Mouse (Mus musculus) cerebellum, postnatal 25 days (tissue): ENCODE data around the gene D630045J12Rik.

Source experiments
- DNase-seq, 2 experiments: peaks; one replicate each; pipeline ENCODE4 v3.0.0; 2021; ENCODE audit warnings: mixed read lengths in 2 of 2

D630045J12Rik gene

DNA sequence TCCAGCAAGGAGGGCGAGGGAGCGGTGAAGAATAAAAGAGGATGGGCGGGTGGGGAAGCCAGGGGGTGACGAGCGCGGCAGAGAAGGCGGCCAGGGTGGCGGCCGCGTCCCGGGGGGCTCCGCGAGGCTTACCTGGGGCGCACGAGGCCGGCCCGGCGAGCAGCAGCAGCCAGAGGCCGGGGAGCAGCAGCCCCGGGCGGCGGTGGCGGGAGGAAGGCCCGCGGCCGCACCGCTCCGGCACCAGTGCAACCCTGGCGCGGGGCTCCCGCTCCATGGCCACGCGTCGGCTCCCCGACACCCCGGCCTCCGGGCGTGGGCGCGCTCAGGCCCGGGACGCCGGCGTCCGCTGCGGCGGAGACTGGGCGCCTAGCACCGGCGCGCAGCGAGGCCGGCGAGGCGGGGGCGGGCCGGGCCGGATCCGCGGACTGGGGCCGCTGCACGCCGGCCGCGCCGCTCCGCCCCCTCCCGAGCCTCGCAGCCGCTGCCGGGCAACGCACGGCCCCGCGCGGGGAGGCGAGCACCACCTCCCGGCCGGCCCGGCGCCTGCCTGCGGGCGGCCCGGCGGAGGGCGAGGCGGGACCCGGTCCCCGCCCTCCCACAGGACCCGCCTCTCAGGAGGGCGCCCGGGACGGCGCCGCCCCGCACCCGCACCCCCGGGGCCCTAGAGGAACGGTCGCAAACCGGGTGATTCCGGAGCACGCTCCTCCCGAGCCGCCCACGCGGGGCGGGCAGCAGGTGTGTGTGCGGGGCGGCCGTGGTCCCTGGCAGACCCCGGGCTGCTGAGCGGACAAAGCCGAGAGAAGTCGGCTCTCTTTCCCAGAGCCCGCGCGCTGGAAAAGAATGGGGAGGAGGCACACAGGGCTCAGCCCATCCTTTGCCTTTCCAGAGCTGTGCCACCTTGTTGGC is at the start of gene D630045J12Rik:
Gene D630045J12Rik, minus strand, starts transcription at position 274 of the 906 bp plus-strand sequence.
- peak; percentile 75 to 87 for DNase-seq

DNA sequence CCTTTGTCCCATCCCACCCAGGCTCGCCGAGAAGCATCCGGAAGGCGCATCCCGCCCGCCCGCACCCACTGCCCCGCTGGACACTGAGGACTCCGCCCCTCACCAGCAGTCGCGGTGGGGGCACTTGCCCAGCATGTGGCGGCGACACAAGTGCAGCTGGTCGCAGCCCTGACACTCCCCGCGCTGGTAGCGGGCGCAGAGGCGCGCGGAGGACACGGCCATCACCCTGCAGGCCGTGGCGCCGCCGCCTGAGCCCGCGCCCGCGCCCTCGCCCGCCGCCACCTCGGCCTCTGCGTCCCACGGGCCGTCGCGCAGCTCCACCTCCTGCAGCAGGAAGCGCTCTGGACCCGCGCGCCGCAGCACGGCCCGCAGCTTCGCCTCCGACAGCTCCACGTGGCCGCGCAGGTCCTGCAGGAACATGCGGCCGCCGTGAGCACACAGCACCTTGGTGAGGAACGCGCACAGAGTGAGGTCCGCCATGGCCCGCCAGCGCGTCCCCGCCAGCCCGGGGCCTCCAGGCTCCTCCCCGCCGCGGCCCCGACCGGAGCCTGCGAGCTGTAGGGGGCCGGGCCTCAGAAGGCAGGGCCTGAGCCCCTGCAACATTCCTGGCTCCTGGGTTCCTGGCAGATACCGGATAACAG is 45.1 kb upstream of the D630045J12Rik start, which contains the start of gene Zc3hav1l:
Gene Zc3hav1l, minus strand, starts transcription at position 499 of the 641 bp plus-strand sequence.
- peak; percentile 81 for DNase-seq

DNA sequence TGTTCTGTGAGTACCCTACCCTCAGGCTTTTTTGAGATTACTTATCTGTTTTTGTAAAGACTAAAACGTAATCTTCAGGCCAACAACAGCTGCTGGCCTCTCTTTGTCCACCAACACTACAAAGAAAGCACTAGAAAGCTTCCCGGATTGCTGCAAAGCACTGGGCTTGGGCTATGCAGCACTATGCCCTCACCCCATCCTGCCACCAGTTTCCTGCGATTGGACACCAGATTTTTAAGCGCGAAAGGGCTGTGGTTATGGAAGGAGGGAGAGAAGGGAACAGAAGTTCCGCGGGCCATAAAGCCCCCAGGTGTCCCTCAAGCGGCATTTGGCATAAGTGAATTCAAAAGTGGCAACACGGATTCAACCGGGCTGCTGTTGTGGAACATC is 44.4 kb upstream of the D630045J12Rik start:
- DNase-seq, result peak; percentile 33 to 34

DNA sequence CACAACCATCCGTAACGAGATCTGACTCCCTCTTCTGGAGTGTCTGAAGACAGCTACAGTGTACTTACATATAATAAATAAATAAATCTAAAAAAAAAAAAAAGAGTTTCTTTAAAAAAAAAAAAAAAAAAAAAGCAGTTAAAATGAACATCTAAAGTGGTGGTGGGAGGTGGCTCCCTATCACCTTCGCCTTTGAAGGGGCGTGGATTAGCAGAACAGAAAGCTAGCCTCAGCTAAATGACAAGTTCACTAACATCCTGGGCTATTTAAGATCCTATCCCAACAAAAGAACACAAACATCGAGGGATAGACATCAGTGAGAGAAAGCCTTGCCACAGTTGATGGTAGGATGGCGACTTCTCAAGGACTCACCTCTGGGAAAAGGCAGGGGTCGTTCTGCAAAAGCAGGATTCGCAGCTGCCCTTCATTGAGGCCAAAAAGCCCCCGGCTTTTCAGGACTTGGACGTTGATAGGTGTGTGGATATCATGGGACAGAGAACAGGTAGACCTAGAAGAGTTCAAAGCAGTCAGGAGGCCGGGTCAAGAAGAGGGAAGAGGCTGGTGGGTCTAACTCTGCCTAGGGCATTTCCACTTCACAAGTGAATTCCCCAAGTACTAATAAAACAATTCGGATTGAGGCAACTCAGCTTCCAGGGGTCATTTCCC is 43.9 kb upstream of the D630045J12Rik start:
- no peak for DNase-seq

DNA sequence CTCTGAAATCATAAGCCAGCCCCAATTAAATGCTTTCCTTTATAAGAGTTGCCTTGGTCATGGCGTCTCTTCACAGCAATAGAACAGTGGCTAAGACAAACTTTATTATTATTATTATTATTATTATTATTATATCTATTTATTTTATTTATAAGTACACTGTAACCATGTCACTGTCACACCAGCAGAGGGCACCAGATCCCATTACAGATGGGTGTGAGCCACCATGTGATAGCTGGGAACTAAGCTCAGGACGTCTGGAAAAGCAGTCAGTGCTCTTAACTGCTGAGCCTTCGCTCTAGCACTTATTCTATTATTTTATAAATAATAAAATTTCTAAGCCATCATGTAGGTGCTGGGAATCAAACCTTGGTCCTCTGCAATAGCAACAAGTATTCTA is 39.9 kb upstream of the D630045J12Rik start:
- DNase-seq, result peak in 1 of 2 experiments; percentile 9

DNA sequence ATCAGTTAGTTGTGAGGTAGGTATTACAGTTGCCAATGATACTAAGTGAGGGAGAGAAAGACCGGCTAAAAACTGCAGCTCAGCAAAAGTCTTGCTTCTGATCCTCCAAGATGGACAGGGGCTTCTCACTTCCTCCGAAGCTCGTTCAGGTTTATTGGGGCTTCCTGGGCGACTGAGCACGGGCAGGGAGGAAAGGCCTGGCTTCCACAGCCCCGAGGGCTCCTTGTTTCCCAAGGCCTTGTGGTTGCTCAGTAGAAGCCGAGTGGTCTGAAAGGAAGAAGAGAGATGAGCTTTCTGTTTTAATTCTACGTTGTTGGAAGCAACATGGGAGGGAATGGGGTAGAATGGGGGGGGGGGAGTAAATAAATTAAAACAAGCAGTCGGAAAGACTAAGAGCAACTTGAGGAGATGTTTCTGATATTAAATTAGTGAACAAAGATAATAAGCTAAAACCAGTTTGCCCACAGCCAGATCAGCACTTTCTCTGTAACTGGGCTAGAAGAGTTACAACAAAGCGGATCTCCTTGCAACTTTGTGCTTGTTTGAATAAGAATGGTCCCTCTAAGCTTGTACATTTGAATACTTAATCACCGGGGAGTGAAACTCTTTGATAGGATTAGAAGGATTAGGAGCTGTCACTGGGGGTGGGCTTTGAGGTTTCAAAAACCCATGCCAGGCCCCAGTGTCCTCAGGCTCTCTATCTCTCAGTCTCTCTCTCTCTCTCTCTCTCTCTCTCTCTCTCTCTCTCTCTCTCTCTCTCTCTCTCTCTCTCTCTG is 39.2 kb upstream of the D630045J12Rik start:
- no peak for DNase-seq

DNA sequence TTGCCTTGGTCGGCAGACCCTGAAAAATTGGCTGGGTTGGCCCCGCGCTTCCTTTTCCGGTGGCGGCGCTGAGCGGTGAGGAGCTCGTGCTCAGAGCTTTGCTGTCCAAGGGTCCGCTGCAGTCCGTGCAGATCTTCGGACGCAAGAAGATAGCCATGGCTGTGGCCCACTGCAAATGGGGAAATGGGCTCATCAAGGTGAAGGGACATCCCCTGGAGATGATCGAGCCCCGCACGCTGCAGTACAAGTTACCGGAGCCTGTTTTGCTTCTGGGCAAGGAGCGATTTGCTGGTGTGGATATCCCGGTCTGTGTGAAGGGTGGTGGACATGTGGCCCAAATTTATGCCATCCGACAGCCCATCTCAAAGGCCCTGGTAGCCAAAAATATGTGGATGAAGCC is 30.6 kb upstream of the D630045J12Rik start:
- no peak for DNase-seq

DNA sequence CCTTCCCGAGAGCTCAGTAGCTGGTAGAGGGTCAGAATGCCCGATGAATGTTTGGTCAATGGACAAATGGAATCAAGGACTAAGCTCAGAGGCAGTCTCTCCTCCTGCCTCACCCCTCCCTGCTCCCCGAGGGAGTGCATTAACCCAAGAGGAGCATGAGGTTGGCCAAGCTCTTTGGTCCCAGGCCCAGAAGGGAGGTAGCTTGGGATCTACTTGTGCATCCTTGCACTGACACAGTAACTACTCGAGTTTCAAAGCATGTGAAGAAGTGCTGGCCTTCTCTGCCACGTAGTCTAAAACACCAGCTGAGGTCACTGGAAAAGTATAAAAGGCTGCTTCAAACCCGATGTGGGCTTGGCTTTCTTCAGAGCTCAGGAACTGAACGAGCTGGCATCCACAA is 10.7 kb upstream of the D630045J12Rik start:
- DNase-seq, result no peak

DNA sequence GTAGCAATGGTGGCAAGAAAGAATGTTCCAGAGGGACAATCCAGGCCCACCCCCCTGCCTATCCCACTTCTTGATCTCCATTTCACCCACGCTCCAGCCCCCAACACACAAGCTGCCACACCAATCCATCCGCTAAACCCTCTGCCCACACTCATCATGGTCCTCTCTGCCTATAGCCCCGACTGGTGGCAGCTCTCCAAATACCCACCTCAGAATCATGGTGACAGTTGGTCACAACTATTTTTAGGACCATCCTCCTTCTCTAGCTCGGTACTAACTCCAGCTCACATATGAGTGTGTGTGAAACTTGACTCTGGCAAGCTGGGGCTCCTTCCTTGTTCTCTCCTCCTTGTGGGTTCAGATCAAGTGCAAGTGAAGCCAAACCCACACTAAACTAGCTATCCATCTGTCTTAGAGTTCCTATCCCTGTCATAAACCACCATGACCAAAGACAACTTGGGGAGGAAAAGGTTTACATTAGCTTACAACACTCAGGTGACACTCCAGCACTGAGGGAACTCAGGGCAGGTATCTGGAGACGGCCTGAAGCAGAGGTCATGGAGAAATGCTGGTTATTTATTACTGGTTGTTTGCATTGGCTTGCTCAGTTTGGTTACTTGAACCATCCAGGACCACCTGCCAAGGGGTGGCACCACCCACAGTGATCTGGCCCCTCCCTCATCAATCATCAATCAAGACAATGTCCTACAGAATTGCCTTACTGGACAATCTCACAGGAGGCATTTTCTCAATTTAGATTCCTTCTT is 9.8 kb upstream of the D630045J12Rik start:
- no peak for DNase-seq

DNA sequence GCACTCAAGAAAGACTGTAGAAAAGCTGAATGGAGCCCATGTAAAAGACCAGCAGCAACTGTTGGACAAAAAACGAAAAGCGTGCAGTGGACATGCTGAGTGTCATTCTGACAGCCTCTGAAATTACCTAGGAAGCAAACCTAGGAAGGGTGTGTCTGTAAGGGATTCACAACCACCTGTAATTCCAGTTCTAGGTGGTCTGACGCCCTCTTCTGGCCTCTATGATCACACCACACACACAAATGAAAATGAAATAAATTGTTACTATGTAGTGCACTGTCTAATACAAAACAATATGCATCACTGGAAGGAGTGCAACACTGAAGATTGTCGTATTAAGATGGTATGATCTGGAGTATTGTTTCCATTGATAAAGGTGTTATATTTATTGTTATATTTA is 8.1 kb upstream of the D630045J12Rik start:
- DNase-seq, result no peak

DNA sequence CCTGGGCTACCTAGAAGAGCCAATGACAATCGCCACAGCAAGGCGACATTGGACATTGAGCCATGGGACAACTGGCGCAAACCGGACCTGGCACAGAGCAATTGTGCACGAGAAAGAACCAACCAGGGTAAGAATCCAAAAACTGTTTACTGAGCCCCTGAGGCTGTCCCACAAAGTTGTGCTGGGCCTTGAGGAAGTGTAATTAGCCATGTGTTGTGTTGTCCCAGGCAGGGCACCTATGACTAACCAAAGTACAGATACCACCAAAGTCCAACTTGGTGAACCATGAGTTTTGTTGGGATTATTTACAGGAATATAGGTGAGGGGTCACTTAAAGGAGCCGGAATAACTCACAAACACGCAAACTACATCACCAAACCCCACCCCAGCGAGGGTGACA is 3.7 kb upstream of the D630045J12Rik start:
- DNase-seq, result no peak

DNA sequence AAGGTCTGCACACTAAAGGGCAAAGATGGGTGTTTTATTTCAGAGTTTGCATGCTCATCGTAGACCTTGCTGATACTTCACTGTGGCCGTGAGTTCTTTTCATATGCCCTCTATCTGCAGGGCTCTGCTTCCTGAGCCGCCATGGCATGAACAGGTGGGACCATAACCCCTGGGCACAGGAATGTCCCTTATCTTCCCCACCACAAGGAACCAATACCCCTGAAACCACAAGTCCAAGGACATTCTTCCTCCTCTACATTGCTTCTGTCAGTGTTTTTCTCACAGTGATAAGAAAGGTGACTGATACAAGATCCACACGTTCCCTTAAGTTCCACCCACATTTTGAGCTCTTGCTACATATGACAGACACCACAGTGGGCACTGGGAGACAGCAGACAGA is 3.0 kb upstream of the D630045J12Rik start:
- DNase-seq, result no peak

DNA sequence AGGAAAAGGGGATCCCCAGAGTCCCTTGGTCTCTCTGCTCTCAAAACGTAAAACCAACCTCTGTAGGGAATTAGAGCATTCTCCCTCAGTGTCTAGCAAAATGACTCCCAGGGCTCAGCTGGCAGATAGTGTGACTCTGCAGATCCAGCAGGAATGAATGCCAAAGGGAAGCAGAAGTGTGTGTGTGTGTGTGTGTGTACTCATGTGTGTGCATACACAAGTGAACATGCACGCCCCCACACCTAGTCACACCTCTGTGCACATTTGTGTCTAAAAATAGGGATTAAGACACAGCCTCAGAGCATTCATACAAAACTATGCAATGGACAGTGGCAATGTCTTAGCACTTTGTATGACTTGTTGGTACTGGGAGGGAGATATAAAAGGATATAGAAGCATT is 2.0 kb upstream of the D630045J12Rik start:
- DNase-seq, result no peak

DNA sequence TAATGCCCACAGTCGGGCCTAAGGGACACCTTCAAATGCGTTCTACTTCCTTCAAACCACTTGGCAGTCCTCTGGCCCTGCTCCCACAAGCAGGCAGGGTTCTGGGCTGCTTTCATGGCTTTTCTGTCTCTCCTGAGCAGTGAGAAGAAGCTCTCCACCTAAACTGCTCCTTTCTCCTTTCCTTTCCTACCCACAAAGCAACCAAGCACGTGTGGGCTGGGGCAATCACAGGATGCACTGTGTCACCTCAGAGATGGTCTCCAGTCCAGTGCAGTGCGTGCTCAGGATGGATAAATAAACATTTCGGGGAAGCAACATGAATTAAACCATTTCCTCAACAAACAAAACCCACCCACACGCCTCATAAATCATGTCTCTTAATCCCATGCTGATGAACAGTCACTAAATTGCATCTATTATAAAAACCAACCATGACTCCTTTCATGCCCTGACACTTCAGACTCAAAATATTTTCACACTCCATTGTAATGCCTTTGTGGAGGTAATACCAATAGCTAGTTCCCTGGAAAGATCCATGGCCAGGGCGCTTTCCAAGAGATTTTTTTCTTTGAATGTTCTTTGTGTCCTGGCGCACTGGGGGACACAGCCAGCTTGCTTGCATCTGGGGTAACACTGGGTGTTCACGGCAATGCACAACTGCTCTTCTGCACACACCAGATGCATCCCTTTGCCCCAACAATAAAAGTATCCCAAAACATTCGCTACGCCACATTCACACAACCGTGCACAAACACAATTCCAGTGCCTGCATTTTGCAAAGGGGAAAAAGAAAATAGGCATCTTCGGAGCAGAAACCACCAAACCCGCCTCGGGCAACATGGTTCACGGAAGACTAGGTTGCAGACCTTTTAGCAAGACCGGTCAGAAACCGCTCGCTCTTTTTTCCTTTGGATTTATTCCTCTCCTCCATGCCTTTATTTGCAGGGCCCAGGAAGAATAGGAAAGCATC is 758 bp downstream of the D630045J12Rik start:
- peak; percentile 43 to 49 for DNase-seq

DNA sequence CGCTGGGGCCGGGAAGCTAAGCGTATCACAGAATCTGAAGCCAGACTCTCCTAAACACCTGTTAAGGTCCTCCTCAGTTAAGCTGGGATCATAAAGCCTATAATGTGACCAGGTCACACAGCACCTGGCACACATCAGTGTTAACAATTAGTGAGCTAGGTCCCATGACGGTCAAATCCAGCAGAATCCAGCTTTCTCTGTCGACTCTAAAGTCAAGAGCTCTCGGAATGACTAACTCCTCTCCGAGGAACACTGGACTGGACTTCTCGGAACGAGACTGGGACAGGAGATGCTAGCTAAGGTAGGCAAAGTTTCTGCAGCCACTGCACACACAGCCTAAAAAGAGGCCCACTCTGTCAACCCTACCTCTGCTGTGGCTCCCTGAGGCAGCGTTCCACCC is 1.7 kb downstream of the D630045J12Rik start:
- DNase-seq, result peak in 1 of 2 experiments; percentile 32

DNA sequence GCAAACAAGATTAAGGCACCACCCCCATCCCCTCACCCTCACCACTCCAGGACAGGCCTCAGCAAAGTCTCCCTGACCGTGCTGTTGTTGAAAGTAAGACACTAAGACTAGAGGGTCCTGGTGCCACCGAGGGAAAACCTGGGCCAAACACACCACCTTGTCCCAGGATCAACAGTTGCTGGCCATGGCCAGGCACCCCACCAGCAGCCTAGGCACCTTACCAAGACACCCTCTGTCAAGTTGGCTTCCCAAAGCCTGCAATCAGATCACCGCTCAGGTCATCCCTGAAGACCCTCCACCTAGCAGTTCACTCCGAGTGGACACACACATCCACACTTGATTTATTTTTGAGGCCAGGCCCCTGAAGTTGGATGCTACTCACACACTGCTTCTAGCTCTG is 2.3 kb downstream of the D630045J12Rik start:
- DNase-seq, result peak; percentile 70 to 73

DNA sequence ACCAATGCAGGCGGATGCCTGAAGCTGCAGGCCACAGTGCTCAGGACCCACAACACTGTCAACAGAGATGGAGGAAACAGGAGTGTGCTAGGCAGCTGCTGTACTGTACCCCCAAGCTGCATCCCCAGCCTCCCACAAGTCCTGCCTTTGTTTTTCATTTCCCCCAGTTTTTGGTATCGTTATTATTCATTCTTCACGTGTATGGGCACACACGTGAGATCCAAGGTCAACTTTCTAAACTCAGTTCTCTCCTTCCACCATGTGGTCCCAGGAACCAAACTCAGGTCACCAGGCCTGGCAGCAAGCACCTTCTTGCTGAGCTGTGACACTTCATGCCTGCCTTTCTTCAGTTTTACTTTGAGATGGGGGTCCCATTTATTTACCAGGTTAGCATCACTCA is 6.4 kb downstream of the D630045J12Rik start:
- no peak for DNase-seq

DNA sequence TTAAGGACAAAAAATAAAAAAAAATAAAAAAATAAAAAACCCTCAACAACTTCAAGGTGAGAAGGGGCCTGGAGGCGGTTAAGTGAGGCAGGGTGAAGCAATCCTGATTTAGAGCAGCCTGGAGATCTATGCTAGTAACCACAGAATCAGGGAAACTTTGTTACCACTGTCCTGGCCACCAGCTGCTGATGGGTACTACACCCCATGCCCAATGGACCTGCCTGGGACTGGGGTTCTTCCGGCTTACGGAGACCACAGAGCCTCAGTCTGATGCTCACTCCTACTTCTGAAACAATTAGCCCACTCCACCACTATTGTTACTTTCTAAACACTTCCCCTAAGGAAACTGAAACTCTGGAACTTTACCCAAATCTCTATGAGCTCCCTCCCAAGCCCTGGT is 9.0 kb downstream of the D630045J12Rik start:
- no peak for DNase-seq

DNA sequence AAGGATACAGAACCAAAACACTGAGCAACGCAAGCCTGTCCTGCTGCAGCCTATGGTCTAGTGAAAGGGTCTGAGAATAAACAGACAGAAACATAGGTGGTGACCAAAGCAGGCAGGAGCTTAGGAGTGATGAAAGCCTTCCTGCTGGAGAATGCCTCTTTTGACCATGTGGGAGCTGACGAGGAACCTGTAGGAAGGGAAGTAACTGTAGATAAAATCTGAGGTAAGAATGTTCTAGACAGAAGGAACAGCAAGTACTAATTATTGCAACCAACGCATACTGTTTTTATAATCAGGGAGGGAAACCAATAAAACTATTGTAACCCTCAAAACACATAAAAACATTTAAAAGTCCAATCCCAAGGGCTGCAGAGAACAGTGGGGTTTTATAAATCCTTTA is 9.6 kb downstream of the D630045J12Rik start:
- no peak for DNase-seq

DNA sequence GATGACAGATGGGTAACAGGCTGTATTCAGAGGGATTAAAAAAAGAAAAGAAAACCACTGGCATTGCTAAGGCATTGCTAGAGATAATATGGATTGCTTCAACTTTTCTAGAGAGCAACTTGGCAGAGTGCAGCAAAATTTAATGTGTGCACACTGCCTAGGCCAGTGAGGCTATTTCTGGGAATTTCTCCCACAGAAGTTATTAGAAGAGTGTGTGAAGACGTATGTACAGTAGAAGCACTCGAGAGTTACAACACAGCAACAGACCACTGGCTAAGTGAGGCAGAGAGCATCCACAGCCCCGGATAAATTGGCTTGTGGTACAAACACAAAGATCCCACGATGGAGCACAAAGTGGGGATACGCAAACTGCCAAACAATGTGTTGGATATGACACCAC is 11.0 kb downstream of the D630045J12Rik start:
- no peak for DNase-seq
